Mouse (Mus musculus): ENCODE measurements around the gene Sccpdh.
"Not testable (repeated sequence)": the region's sequence is repeated elsewhere in the genome, so short reads cannot be mapped to it uniquely, and the experiment has no call there.

Gene Sccpdh

DNA sequence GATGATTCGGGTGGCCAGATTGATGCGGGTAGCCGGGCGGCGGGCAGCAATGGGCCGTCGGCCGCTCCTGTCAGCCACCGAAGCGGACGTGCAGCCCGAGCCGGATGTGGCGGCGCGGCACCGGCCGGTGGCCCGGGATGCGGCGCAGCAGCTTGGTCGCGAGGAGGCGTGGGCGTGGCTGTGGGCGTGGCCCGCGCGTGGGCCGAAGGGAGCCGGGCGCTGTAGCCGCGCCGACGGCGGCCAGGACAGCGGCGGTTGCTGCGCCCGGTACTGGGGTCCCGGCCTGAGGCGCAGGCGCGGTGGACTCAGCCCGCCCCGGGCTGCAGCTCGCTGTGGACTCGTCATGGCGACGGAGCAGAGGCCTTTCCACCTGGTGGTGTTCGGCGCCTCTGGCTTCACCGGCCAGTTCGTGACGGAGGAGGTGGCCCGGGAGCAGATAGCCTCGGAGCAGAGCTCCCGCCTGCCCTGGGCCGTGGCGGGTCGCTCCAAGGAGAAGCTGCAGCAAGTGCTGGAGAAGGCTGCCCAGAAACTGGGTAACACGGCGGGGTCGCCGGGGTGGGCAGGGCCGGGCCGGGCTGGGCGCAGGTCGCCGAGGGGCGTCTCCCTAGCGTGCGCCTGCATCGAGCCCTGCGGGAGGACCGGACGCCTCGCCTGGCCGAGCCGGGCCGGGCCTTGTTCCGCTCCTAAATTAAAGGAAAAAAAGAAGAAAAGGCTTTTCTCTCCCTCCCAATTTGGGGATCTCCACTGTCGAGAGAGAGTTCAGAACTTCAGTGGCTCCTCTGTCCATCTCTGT is at the start of gene Sccpdh:
Sccpdh (plus strand) TSS at position 198 of the 793 bp plus-strand sequence.
- DNase-seq (ENCODE audit: low spot score), result peak; percentile 86

DNA sequence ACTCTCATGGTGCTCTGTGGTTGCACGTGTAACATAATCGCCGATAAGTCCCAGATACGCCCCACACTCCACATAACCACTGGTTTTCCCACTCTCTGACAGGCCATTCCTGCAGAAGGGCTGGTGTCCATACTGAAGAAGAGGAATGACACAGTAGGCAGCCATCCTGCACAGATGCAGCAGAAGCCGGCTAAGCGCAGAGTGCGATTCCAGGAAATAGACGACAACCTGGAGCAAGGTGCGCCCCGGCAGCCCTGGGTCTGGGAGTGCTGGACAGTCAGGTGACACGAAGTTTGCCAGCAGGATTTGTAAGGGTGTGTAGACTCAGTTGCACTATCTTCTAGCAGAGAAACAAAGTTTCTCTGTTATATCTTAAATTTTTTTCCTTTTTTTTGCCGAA is 45.3 kb upstream of the Sccpdh start:
- no peak for DNase-seq (ENCODE audit: low spot score)

DNA sequence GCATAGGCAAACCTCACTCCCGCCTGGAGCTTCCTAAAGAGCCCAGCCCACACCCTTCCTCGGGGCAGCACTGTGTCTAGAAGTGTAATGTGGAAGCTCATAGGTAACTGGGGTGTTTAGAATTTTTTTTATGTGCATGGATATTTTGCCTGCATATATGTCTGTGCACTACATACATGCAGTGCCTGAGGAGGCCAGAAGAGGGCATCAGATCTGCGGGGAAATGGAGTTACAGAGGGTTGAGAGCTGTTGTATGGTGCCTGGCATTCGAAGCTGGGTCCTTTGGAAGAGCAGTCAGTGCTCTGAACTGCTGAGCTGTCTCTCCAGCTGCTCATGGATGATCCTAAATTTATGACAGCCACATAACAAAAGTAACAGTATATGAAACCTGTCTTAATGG is 44.4 kb upstream of the Sccpdh start:
- DNase-seq (ENCODE audit: low spot score), result peak; percentile 41

DNA sequence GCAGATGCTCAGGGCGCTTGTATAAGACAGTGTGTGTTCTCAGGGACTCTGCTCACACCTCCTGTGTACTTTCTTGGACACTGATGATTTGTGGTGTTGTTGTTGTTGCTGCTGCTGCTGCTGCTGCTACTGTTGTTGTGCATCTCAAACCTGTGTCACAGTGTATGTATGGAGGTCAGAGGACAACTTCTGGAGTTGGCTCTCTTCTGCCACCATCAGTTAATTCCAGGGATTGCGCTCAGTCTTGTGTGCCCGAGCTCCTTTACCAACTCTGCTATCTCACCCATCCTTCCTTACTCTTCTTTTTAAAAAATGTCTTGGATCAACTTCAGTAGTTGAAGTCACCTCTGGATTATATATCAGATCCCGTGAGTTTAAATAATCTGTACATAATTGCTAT is 43.7 kb upstream of the Sccpdh start:
- DNase-seq (ENCODE audit: low spot score), result peak; percentile 59

DNA sequence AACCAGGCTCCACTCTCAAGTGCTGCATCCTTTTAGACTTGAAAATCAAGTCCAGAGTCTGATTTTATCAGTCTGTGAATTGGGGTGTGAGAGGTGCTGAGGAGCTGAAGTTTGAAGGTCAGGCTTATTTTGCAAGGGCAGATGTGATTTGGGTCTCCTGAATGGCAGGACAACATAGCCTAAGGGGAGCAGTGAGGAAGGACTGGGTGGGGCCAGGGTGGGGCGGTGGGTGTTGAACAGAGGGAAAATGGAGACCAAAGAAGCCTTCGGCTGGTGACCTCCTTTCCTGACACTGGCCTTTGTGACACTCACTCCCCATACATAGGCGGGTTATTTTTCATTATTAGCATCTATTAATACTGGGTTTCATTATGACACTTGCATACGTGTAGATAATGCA is 40.2 kb upstream of the Sccpdh start:
- no peak for DNase-seq (ENCODE audit: low spot score)

DNA sequence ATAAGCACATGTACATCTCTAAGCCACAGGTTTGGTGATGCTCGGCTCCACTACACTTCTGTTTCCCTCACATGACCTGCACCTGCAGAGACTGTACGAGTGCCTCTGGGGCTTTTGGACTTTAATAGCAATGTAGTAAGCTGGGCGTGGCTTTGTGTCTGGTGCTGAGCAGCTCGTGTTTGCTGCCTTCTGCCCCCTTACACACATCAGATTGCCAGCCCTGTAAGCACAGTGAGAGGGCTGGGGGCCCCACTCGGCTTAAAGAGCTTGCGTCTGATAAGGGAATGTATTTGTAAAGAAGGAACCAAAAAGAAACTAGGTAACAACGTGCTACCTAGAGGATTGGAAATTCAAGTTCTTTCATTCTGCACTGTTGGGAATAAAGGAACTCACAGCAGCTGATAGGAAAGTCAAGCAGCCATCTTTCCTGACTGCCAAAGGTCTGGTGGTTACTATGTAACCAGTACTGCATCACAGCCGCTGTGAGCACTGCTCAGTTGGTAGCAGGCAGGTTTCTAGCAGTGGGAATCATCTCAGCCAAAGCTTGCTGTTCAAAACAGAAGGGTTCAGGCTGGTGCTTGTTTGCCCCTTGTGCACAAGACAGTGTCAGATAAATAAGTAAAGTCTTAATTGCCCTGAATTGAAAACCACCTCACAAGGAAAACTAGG is 39.4 kb upstream of the Sccpdh start:
- DNase-seq (ENCODE audit: low spot score), result no peak

DNA sequence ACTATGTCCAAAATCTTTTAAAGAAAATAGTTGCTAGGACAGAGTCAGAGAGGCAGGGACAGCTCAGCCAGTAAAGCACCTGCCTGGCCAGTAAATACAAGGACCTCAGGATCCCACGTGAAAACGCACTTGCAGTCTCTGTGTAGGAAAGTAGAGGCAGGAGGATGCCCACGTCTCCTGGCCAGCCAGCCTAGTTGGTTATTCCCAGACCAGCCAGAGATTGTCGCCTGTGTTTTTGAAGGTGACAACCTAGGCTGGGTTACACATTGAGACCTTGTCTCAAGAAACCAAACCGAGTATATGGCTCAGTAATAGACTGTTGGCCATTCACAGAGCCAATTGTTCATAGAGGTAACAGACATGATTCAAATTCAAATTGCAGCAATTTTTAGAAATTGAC is 38.7 kb upstream of the Sccpdh start:
- DNase-seq (ENCODE audit: low spot score), result no peak

DNA sequence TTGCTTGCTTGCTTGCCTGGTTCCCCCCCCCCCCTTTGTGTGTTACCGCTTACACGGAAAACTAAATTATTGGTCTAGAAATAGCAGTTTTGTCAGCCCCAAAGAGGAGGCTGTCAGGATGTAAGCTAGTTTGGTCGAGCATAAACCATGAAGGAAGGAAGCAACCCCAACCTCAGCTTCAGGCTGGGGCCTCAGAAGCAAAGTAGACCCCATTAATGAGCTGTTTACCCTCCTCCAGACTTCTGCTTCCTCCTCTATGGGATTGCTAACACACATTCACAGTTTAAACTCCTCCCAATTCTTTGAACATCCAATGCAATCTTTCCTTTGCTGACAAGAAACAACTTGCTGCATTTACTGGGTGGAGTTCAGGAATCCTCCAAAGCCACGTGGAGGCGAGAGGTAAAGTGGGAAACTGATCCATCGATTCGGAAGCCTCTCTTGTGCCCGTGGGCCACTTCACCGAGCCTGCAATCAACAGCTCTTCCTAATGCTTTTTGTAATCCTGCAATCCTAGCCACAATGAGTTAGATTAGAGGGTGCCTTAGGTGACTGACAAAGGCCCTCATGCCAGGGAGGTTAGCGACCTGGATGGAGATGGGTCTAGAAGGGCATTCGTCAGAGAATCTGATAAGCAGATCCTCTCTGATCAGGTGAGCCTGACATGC is 35.1 kb upstream of the Sccpdh start:
- DNase-seq (ENCODE audit: low spot score), result no peak

DNA sequence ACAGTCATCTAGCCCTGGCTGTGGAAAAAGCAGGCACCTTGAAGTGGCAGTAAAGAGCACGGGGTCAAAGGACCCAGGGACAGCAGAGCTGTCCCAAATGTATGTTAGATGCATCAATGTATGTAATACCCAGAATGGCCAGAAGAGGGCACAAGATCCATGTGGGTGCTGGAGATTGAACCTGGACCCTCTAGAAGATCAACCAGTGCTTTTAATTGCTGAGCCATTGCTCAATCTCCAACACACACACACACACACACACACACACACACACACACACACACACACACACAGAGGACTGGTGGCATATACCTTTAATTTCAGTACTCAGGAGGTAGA is 34.6 kb upstream of the Sccpdh start:
- peak; percentile 39 for DNase-seq (ENCODE audit: low spot score)

DNA sequence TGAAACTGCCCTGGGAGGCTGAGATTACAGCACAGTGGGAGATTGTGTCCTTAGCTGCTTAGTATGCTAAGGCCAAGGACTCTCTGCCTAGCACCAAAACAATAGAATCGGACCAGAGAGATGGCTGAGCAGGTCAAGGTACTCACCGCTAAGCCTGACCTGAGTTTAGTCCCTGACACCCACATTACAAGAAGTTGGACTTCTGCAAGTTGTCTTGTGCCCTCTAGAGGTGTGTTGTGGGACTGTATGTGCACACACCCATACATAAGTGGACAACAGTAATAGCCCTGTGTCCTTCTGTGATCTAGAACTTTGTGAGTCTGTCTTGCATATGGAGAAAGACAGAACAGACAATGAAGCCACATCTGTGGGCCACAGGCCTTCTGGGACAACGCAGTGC is 33.9 kb upstream of the Sccpdh start:
- no peak for DNase-seq (ENCODE audit: low spot score)

DNA sequence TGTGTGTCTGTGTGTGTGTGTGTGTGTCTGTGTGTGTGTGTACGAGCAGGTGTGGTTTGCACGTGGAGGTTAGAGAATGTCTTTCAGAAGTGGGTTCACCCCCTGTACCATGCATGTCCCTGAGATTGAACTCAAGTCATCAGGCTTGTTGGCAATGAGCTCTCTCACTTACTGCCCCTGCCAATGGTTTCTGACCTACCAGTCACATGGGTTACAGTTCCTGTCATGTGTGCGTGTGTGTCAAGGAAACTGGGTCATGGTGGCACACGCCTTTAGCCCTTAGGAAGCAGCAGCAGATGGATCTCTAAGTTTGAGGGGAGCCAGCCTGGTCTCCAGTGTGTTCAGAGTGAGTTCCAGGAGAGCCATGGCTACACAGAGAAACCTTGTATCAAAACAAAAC is 25.3 kb upstream of the Sccpdh start:
- no peak for DNase-seq (ENCODE audit: low spot score)

DNA sequence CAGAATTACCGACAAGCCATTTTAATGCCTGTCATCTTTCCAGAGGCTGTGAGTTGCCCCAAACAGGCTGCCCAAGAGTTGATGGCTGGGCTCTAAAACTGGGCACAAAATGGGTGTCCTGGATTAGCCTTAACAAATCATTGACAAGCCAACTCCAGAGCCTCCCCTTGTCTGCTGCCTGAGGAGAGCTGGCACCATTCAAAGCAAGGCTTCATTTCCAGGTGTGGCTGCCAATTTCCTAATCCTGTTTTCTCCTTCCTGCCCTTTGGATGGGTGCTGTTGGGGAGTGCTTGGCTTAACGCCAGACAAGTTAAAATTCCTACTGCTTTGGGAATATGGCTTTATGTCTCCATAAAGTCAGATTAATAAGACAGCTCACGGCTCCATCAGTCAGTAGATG is 23.9 kb upstream of the Sccpdh start:
- DNase-seq (ENCODE audit: low spot score), result no peak

DNA sequence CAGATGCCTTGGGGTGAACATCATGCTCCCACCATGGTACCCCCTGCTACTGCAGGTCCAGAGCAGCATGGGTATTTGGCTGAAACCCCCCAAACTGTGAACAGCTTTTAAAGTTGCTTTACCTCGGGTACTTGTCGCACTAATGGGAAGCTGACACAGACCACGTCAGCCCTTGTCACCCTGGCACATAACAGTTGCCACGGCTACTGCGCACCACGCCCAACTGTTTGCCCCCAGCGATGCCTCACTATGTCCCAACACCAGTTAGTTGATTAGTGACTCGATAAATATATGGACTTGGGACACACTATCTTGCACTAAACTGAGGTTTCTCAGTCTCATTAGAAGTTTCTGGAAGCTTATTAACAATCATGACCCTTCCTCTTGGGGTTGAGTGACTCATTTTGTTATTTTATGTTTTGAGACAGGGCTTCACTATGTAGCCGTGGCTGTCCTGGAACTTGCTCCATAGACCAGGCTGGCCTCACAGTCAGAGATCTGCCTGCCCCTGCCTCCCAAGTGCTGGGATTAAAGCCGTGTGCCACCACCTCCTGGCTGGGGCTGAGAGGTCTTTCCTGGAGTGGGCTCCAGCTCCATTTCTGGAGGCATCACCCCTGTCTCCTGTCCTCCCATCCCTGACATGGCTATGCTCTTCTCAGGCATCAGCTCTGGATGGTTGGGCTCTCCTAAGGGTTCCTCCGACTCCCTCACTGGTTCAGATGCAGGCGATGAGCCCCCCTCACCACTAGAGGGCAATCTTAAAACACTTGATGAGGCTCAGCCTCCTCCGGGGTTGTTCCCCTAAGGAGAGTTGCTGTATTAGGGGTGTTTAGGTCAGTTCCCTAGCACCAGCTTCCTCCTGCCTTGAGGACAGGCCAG is 22.7 kb upstream of the Sccpdh start:
- peak; percentile 90 for DNase-seq (ENCODE audit: low spot score)

DNA sequence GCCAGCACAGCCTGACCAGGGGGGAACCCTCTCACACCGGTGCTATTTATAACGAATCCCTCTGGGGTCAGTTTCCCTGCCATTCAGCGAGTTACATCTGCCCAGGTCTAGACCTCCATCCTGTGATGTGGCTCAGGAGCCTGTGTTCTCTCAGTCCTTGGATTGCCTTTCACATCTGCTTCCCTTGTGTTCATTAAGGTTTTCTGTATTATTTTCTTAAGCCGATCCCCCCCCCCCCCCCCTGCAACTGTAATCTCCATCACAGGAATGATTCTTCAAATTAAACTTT is 22.1 kb upstream of the Sccpdh start:
- no peak for DNase-seq (ENCODE audit: low spot score)

DNA sequence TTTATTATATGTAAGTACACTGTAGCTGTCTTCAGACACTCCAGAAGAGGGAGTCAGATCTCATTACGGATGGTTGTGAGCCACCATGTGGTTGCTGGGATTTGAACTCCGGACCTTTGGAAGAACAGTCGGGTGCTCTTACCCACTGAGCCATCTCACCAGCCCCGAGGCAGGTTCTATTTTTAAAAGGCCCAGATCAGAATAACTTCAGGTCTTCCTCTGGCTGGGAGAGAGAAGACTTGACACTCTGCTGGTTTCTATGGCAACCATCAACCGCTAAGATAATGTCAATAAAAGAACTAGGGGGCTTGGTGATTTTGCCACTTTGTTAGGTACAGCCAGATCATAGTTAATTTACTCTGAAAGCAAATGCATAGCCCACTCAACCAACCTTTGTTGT is 19.3 kb upstream of the Sccpdh start:
- not testable (repeated sequence) for DNase-seq (ENCODE audit: low spot score)

DNA sequence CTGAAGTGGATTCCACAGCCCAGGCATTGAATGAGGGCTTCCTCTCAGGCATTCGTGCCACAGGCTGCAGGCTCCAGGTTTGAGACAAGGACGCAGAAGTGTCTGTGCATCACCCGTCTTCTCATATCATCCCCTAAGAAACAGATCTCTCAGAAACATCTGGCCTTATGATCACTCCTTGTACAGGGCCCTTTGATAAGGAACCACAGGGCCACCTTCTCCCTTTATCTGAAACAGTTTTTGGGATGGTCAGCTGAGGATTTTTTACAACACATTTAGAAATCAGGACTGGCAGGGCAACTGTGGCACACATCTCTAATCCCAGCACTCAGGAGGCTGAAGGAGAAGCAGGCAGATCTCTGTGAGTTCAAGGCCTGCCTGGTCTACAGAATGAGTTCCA is 18.7 kb upstream of the Sccpdh start:
- no peak for DNase-seq (ENCODE audit: low spot score)

DNA sequence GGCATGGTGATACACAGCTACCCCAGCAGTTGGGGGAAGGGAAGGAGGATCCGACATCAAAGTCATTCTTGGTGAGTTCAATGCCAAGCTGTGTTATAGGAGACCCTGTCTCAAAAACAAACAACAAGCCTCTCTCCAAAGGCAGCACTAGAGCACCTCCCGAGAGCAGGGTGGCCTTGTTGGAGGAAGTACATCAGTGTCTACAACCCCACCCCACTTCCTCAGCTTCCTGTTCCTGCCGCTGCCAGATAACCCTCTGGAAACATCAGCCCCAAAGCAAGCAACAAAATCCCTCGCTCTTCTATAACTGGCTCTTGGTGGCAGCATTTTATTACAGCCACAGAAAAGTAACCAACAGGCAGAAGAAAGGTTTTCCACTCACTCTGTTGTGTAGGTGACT is 17.7 kb upstream of the Sccpdh start:
- DNase-seq (ENCODE audit: low spot score), result no peak

DNA sequence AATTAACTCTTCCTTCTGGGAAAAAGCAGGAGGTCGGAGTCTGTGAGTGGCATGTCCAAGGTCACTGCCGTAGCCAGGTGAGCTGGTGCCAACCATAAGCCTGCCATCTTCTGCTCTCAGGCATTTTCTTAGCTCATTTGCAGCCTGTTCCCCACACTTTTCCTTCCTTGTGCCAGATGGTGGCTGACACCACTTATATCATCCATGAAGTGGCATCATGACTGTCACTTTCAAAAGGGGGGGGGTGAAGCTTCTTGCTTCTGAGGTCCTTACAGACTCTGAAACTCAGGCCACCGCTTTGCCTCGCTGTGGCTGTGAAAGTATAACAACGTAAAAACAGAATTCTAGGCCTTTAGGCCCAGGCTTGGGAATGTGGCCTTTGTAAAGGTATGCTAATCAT is 16.8 kb upstream of the Sccpdh start:
- no peak for DNase-seq (ENCODE audit: low spot score)

DNA sequence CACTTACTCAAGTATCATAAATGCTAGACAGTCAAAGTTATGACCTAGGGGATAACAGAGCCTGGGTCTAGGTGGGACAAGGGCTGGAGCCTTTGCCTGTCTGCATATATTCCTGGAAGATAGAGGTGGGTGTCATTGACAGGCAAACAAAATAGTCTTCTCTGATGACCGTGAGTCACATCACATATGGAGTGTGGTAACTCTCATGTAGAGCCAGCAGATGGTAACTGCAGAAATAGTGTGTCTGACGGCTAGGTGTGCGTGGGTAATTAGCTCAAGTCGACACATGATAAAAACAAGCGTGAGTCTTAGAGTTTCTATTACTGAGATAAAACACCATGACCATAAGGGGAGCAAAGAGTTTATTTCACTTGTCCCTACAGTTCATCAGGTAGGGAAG is 4.9 kb upstream of the Sccpdh start:
- DNase-seq (ENCODE audit: low spot score), result peak; percentile 11

DNA sequence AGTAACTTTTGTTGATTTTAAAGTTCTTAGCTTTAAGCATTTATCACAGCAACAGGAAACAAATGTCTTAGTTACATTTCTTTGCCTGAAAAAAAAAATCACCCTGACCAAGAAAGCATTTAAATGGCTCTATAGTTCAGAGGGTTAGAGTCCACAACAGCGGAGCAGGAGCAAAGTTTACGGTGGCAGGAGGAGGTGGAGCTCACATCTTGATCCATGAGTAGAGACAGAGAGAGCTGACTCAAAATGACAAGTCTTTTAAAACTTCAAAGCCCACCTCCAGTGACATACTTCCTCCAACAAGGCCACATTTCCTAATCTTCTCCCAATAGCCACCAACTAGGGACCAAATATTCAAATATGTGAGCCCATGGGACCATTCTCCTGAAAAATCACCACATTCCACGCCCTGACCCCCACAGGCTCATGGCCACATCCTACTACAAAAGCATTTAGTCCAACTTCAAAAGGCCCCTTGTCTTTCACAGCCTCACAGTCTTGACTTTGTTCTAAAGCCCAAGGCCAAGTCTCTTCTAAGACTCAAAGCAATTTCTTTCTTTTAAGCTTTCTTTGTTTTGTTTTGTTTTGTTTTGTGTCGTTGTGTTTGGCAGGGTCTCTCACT is 3.6 kb upstream of the Sccpdh start:
- no peak for DNase-seq (ENCODE audit: low spot score)

DNA sequence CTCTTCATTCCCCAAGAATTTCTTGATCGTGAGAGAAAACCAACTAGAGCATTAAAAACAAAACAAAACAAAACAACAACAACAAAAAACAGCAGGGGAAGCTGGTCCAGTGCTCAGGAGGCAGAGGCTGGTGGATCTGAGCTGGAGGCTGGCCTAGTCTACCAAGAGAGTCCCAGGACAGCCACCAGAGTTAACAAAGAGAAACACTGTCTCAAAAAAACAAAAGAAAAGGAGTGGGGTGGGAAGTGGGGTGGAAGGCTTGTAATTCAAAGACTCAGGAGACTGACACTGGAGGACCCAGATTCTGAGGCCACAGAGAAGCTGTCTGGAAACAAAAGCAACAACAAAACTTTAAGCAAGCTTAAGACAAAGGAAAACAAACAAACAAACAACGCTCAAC is 1.0 kb upstream of the Sccpdh start:
- no peak for DNase-seq (ENCODE audit: low spot score)

DNA sequence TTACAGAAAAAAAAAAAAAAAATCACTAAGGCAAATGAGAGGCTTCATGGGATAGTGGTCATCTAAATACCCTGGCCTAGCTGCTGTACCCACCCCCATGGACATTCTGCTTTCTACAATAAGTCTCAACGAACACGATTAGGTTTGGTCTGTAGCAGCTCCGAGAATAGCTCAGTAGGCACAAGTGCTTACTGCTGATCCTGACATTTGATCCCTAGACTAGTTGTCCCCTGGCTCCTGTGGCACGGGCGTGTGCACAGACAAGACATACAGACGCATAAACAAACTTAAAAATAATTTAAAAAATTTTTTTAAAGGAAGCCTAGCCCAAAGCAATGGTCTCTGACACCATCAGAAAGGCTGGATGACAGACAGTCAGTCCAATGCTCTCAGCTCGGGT is 560 bp upstream of the Sccpdh start:
- no peak for DNase-seq (ENCODE audit: low spot score)
